Mouse (Mus musculus): ENCODE data around the gene March8. TPM values are rescaled to one million over a fixed set of nuclear protein-coding genes. Genes with fewer than 3 reads are reported as not detected.

March8 gene
- polyA plus RNA-seq, 1 experiment from 2014 or later = 95.4 TPM

DNA sequence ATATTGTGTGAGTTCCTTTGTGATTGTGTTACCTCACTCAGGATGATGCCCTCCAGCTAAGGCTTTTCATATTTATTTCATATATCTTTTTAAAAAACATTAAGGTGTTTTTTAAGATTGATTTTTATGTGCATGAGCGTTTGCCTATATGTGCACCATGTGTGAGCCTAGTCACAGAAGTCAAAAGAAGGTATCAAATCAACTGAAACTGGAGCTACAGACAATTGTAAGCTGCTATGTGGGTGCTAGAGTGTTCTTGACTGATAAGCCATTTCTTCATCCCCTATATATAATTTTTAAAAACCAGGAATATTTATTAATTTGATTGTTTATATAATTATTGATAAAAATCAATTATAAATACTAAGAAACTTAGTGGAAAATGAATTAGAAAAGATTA, 50.2 kb downstream of the March8 start:
- ATAC-seq (ENCODE audit: insufficient read depth) = no peak
- no peak overlapping the region for H3K4me3 ChIP-seq (replicated peaks)
- H3K27ac ChIP-seq (replicated peaks) = no peak overlapping the region
- H3K4me2 ChIP-seq = no peak overlapping the region
- H3K36me3 ChIP-seq (replicated peaks) = peaks cover 61% of the 10 kb centered on the region
- H3K9ac ChIP-seq = no peak overlapping the region
- H3K4me1 ChIP-seq (replicated peaks) = peaks cover 29% of the 10 kb centered on the region
- 83% methylated on average over 1 of the region's 1 CpGs for WGBS (ENCODE audit: insufficient replicate concordance)
- no peaks in the 10 kb centered on the region for H3K27me3 ChIP-seq
- H3K9me3 ChIP-seq (replicated peaks) = no peaks in the 10 kb centered on the region

DNA sequence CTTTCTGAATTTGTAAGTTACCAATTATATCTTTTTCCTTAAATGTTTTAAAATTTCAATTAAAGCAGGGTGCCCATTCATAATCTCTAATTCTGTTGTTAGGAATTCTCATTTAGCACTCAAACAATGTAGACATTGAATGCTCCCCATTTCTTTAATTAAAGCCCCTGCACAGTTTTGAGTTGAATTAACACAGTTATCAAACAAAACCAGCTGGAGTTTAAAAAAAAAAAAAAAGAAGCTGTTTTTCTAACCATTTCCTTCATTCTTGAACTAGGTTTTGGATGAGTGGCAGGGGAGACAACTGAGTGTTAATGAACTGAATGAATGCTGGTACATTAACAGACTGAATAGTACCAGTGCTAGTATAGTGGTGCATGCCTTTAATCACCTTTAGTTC, 51.7 kb downstream of the March8 start:
- no peak overlapping the region for H3K4me3 ChIP-seq (replicated peaks)
- no peak overlapping the region for H3K4me2 ChIP-seq
- no peak for ATAC-seq (ENCODE audit: insufficient read depth)
- no peak overlapping the region for H3K9ac ChIP-seq
- H3K27me3 ChIP-seq = no peaks in the 10 kb centered on the region
- no peak overlapping the region for H3K27ac ChIP-seq (replicated peaks)
- peaks cover 61% of the 10 kb centered on the region for H3K36me3 ChIP-seq (replicated peaks)
- no peaks in the 10 kb centered on the region for H3K9me3 ChIP-seq (replicated peaks)
- H3K4me1 ChIP-seq (replicated peaks) = peaks cover 18% of the 10 kb centered on the region

DNA sequence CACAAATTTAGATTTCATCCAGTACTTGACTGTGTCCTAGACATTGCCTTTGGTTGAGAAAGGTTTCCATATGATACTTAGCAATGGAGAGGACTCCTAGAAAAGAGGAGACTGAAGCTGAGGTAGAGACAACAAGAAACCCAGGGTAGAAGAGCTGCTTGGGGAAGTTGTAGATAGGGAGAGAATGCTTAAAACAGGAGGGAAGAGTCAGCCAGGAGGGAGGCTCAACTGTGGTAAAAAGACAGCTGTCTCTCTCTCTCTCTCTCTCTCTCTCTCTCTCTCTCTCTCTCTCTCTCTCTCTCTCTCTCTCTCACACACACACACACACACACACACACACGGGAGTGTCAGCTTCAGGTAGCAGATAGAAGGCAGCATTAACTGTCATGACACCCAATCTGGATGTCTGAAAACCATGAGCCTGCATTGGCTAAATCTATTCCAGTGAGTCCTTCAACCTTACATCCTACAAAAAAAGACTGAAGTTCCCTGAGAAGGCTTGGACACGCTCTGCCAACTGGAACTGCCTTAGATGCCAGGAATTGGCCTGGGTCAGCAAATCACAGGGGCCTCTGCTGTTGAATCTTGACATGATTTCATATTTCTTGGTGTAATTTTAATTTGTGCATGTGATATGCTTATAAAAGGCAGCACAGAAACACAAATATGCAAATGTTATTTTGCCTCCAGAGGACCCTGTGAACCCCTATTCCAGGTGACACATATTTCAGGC, 57.3 kb downstream of the March8 start:
- peaks cover 93% of the 10 kb centered on the region for H3K36me3 ChIP-seq (replicated peaks)

DNA sequence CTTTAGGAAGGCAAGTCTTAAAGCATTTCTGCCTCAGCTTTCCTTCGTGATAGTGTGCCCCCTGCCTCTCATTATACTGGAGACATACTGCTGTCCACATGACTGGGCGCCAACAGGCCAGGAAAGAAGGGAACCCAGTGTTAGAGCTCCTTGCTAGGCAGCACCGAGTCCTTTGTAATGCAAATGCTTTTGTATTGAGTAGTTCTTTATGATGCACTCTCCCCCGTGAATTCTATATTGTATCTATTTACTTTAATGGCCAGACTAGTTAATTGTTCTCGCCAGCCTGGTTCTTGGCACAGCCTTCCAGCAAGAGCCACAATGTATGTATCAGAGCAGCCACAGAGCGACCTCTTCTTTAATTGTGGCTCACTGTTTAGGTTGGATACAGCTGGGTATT, 59.8 kb downstream of the March8 start:
- no peak for ATAC-seq (ENCODE audit: insufficient read depth)
- H3K9ac ChIP-seq = no peak overlapping the region
- no peak overlapping the region for H3K4me2 ChIP-seq
- H3K27me3 ChIP-seq = no peaks in the 10 kb centered on the region
- no peak overlapping the region for H3K27ac ChIP-seq (replicated peaks)
- H3K4me3 ChIP-seq (replicated peaks) = no peak overlapping the region
- H3K9me3 ChIP-seq (replicated peaks) = no peaks in the 10 kb centered on the region
- 84% methylated on average over 6 of the region's 6 CpGs for WGBS (ENCODE audit: insufficient replicate concordance)
- peaks cover 96% of the 10 kb centered on the region for H3K36me3 ChIP-seq (replicated peaks)
- H3K4me1 ChIP-seq (replicated peaks) = 0 out of 2 replicates have a peak, but pooled peaks cover 4% of the 10 kb centered on the region

More for the DNA sequence above, 57.3 kb downstream of the March8 start:
- no peak overlapping the region for H3K9ac ChIP-seq
- ATAC-seq (ENCODE audit: insufficient read depth) = no peak
- H3K4me2 ChIP-seq = no peak overlapping the region
- 0 out of 2 replicates have a peak, but pooled peaks cover 4% of the 10 kb centered on the region for H3K4me1 ChIP-seq (replicated peaks)
- no peaks in the 10 kb centered on the region for H3K9me3 ChIP-seq (replicated peaks)
- no peak overlapping the region for H3K4me3 ChIP-seq (replicated peaks)
- H3K27ac ChIP-seq (replicated peaks) = no peak overlapping the region
- no peaks in the 10 kb centered on the region for H3K27me3 ChIP-seq
- WGBS (ENCODE audit: insufficient replicate concordance) = 88% methylated on average over 2 of the region's 2 CpGs

DNA sequence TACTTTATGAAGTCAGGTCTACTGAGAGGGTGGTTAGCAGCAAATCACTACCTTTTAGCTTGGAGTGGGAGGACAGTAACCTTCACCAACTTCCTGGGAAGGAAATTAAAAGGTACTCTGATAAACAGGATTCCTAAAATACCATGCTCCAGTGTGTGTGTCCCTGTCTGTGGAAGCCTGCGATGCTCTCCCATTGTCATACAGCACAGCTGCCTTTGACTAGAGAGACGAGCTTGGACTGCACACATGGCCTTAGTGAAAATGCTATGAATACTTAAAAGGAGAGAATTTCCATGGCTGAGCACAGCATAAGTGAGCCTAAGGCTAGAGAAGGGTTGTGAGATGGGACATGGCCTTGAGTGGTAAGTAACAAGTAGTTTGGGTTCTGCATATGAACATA, 60.3 kb downstream of the March8 start:
- no peaks in the 10 kb centered on the region for H3K9me3 ChIP-seq (replicated peaks)
- no peak for ATAC-seq (ENCODE audit: insufficient read depth)
- no peak overlapping the region for H3K4me2 ChIP-seq
- no peak overlapping the region for H3K4me3 ChIP-seq (replicated peaks)
- no peaks in the 10 kb centered on the region for H3K27me3 ChIP-seq
- H3K9ac ChIP-seq = no peak overlapping the region
- H3K4me1 ChIP-seq (replicated peaks) = 0 out of 2 replicates have a peak, but pooled peaks cover 4% of the 10 kb centered on the region
- 80% methylated on average over 2 of the region's 2 CpGs for WGBS (ENCODE audit: insufficient replicate concordance)
- peaks cover 97% of the 10 kb centered on the region for H3K36me3 ChIP-seq (replicated peaks)
- H3K27ac ChIP-seq (replicated peaks) = no peak overlapping the region

DNA sequence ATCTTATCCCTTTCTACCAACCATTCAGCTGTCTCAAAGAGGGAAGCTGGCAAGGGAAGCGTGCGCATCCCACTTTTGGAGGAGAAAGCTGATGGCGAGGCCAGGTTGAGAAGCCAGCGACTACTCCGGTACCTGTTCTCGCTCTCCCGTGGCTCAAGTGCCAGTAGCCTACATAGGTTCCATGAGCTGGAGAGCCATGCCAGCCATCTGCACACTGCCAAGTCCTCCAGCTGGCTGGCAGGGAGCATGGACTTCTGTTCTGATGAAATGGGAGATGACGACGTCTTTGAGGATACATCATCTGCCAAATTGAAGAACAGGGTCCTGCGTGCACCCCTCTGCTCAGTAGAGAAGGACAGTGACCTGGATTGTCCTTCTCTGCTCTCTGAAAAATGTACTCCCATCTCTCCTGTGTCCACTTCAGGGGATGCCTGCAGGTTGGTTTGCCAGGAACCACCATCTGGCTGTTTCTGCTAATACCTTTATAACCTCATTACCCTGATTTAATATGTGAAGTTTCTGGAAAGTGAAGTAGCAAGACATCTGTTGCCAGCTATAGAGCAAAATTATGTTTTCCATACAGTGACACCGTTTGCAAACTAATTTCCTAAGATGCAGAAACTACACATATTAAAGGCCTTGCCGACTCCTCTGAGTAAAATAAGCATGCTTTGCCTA, 64.1 kb downstream of the March8 start:
- Histone ChIP-seq H3K27ac (replicated peaks) (no peak overlapping the region), H3K4me3 (replicated peaks) (no peak overlapping the region), H3K4me2 (no peak overlapping the region), H3K9me3 (replicated peaks) (no peaks in the 10 kb centered on the region), H3K36me3 (replicated peaks) (peaks cover 99% of the 10 kb centered on the region), H3K4me1 (replicated peaks) (0 out of 2 replicates have a peak, but pooled peaks cover 4% of the 10 kb centered on the region), H3K9ac (no peak overlapping the region), H3K27me3 (no peaks in the 10 kb centered on the region)
- ATAC-seq (ENCODE audit: insufficient read depth) = no peak
- WGBS (ENCODE audit: insufficient replicate concordance) = 95% methylated on average over 12 of the region's 12 CpGs

DNA sequence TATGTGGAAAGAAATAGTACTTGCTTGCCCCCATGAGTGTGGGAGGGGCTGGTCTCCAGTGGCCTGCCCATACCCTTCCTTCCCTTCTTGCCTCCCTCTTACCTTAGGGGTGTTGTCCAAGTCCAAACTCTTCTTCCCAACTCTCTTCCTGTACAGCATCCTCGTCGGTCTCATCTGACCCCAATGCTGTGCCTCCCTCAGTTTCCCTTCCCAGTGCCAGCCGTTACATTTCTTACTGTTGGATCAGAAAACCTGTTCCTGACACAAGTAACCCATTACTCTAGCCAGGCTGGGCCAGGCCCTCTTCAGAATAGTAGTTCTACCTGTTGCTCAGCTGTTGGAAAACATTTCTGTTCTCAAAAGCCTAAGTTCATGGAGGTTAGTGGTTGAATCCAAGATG, 64.6 kb downstream of the March8 start:
- Histone ChIP-seq H3K9ac (no peak overlapping the region), H3K27ac (replicated peaks) (no peak overlapping the region), H3K4me2 (no peak overlapping the region), H3K4me3 (replicated peaks) (no peak overlapping the region), H3K27me3 (no peaks in the 10 kb centered on the region), H3K36me3 (replicated peaks) (peaks cover 100% of the 10 kb centered on the region), H3K4me1 (replicated peaks) (0 out of 2 replicates have a peak, but pooled peaks cover 4% of the 10 kb centered on the region), H3K9me3 (replicated peaks) (no peaks in the 10 kb centered on the region)
- 90% methylated on average over 3 of the region's 3 CpGs for WGBS (ENCODE audit: insufficient replicate concordance)
- no peak for ATAC-seq (ENCODE audit: insufficient read depth)

DNA sequence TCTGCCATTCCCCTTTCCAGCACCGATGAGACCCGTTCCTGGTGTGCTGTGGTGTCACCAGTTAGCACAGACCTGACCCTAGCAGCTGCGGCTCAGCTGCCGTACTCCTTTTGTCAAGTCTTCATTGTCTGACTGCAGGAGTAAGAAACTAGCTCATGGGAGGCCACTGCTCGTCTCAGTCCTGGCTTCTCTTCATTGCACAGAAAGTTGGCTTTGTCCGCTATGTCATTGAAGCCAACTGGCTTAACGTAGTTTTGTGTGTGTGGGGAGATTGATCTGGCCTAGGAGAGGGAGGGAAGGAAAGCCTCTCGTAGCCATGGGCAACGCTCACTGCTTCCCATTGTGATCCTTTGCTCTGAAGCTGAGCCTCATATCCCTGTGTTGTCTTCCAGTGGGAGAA, 67.4 kb downstream of the March8 start:
- Histone ChIP-seq H3K27ac (replicated peaks) (no peak overlapping the region), H3K4me1 (replicated peaks) (no peaks in the 10 kb centered on the region), H3K4me3 (replicated peaks) (no peak overlapping the region), H3K4me2 (no peak overlapping the region), H3K9me3 (replicated peaks) (no peaks in the 10 kb centered on the region), H3K36me3 (replicated peaks) (peaks cover 99% of the 10 kb centered on the region), H3K9ac (no peak overlapping the region), H3K27me3 (no peaks in the 10 kb centered on the region)
- no peak for ATAC-seq (ENCODE audit: insufficient read depth)
- WGBS (ENCODE audit: insufficient replicate concordance) = 95% methylated on average over 9 of the region's 9 CpGs

DNA sequence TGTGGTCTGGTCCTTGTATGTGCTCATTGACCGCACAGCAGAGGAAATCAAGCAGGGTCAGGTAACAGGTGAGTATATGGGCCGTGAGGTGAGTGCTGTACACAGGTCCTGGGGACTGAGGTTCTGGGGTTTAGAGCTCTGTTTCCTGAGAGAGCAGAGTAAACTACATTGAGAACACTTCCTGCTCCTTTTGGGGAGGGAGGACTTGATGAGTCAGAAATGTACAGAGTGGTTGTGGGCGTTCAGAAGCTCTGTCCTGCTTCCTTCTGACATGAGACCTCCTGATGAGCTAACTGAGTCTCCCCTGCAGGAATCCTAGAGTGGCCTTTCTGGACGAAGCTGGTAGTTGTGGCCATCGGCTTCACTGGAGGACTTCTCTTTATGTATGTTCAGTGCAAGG, 67.9 kb downstream of the March8 start:
- WGBS (ENCODE audit: insufficient replicate concordance) = 76% methylated on average over 5 of the region's 5 CpGs
- Histone ChIP-seq H3K9me3 (replicated peaks) (no peaks in the 10 kb centered on the region), H3K4me2 (no peak overlapping the region), H3K9ac (no peak overlapping the region), H3K27me3 (no peaks in the 10 kb centered on the region), H3K4me3 (replicated peaks) (no peak overlapping the region), H3K36me3 (replicated peaks) (peaks cover 99% of the 10 kb centered on the region), H3K27ac (replicated peaks) (no peak overlapping the region), H3K4me1 (replicated peaks) (no peaks in the 10 kb centered on the region)
- no peak for ATAC-seq (ENCODE audit: insufficient read depth)

DNA sequence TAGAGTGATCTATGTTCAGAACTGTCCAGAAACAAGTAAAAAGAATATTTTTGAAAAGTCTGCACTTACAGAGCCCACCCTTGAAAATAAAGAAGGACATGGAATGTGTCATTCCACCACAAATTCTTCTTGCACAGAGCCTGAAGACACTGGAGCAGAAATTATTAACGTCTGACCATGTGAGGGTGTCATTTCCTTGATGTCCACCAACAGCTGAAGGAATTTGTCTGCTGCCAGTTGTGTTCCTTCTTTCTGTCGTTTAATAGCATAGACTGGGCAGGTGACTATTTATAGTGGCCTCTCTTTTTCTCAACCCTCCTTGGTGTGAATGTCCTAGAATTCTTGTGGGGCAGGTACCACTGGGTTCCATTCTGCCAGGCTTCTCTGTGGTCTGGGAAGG, 68.3 kb downstream of the March8 start:
- H3K4me1 ChIP-seq (replicated peaks) = no peaks in the 10 kb centered on the region
- peaks cover 99% of the 10 kb centered on the region for H3K36me3 ChIP-seq (replicated peaks)
- no peaks in the 10 kb centered on the region for H3K27me3 ChIP-seq
- H3K9me3 ChIP-seq (replicated peaks) = no peaks in the 10 kb centered on the region
- H3K4me3 ChIP-seq (replicated peaks) = no peak overlapping the region
- no peak for ATAC-seq (ENCODE audit: insufficient read depth)
- H3K27ac ChIP-seq (replicated peaks) = no peak overlapping the region
- no peak overlapping the region for H3K4me2 ChIP-seq
- WGBS (ENCODE audit: insufficient replicate concordance) = 64% methylated on average over 2 of the region's 2 CpGs
- no peak overlapping the region for H3K9ac ChIP-seq

DNA sequence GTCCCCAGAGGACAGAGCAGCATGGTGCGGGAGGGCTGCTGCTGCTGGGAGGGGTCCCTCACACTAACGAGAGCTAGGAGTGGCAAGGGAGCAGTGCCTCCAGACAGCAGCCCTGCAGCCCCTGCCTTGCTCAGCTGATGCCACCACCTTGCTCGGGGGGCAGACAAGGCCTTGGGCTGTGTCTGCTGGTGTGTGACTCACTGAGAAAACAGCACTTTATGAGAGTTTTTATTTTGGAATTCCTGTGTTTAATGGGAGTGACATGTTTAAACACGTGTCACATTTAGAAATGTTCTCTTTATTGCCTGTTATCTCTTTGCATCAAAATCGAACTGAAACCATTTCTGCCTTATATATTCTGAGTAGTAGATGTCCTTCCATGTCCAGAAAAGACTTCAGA, 68.9 kb downstream of the March8 start:
- no peaks in the 10 kb centered on the region for H3K9me3 ChIP-seq (replicated peaks)
- no peak for ATAC-seq (ENCODE audit: insufficient read depth)
- no peaks in the 10 kb centered on the region for H3K4me1 ChIP-seq (replicated peaks)
- no peak overlapping the region for H3K9ac ChIP-seq
- H3K4me3 ChIP-seq (replicated peaks) = no peak overlapping the region
- no peak overlapping the region for H3K4me2 ChIP-seq
- no peaks in the 10 kb centered on the region for H3K27me3 ChIP-seq
- peaks cover 99% of the 10 kb centered on the region for H3K36me3 ChIP-seq (replicated peaks)
- 74% methylated on average over 5 of the region's 5 CpGs for WGBS (ENCODE audit: insufficient replicate concordance)
- H3K27ac ChIP-seq (replicated peaks) = no peak overlapping the region

All from liver, embryonic 15.5 days (tissue).